Mouse (Mus musculus) neural tube, embryonic 13.5 days (tissue): Measurements from ENCODE around the gene Ecel1. TPM values are rescaled to one million over a fixed set of nuclear protein-coding genes. Genes with fewer than 3 reads are reported as not detected.

ENCODE experiments used
- ATAC-seq: fragments of 200-750 bp; cut with Nextera tagmentation; 2 replicates; pipeline ENCODE4 v1.8.0; 2017; ENCODE audit warnings: low read depth, mild to moderate bottlenecking, moderate TSS enrichment, moderate library complexity
- H3K27ac ChIP-seq: fragments of 300-500 bp; sonication (generic); replicated peaks from 2 replicates; pipeline ENCODE4 v1.5.1; 2015; ENCODE audit warnings: moderate library complexity, mild to moderate bottlenecking, inconsistent platforms
- H3K27me3 ChIP-seq: fragments of 300-500 bp; sonication (generic); 2 replicates; pipeline ENCODE4 v1.6.1; 2015; ENCODE audit warnings: mild to moderate bottlenecking, inconsistent platforms
- H3K36me3 ChIP-seq: fragments of 300-500 bp; sonication (generic); 2 replicates; pipeline ENCODE4 v1.6.1; 2015; ENCODE audit warnings: mild to moderate bottlenecking, inconsistent platforms
- H3K4me1 ChIP-seq: fragments of 300-500 bp; sonication (generic); replicated peaks from 2 replicates; pipeline ENCODE4 v1.6.1; 2015; ENCODE audit warnings: inconsistent platforms
- H3K4me2 ChIP-seq: fragments of 300-500 bp; sonication (generic); 2 replicates; pipeline ENCODE4 v1.6.1; 2015; ENCODE audit warnings: inconsistent platforms, mild to moderate bottlenecking, moderate library complexity
- H3K4me3 ChIP-seq: fragments of 300-500 bp; sonication (generic); 2 replicates; pipeline ENCODE4 v1.5.1; 2015; ENCODE audit warnings: mild to moderate bottlenecking, inconsistent platforms
- H3K9ac ChIP-seq: fragments of 300-500 bp; sonication (generic); 2 replicates; pipeline ENCODE4 v1.6.1; 2015; ENCODE audit warnings: moderate library complexity, mild to moderate bottlenecking, inconsistent platforms
- H3K9me3 ChIP-seq: fragments of 300-500 bp; sonication (generic); 2 replicates; pipeline ENCODE4 v1.6.1; 2016; ENCODE audit warnings: inconsistent platforms
- WGBS: fragments of 180-500 bp; shearing (Covaris S2); methylation state at CpG from one replicate; pipeline ENCODE4 v1.1.7; 2015; 5-methylcytosine and 5-hydroxymethylcytosine counted together
- polyA plus RNA-seq: library from polyadenylated mRNA; unstranded; fragments of >200 nt; fragmentation: Nextera tagmentation; extraction: Ambion mirVana; gene quantifications from 2 replicates; pipeline ENCODE4 v1.2.1, GENCODE M21; 2015

The Ecel1 gene
- polyA plus RNA-seq, 1 experiment from 2014 or later, result 73.8 TPM

DNA sequence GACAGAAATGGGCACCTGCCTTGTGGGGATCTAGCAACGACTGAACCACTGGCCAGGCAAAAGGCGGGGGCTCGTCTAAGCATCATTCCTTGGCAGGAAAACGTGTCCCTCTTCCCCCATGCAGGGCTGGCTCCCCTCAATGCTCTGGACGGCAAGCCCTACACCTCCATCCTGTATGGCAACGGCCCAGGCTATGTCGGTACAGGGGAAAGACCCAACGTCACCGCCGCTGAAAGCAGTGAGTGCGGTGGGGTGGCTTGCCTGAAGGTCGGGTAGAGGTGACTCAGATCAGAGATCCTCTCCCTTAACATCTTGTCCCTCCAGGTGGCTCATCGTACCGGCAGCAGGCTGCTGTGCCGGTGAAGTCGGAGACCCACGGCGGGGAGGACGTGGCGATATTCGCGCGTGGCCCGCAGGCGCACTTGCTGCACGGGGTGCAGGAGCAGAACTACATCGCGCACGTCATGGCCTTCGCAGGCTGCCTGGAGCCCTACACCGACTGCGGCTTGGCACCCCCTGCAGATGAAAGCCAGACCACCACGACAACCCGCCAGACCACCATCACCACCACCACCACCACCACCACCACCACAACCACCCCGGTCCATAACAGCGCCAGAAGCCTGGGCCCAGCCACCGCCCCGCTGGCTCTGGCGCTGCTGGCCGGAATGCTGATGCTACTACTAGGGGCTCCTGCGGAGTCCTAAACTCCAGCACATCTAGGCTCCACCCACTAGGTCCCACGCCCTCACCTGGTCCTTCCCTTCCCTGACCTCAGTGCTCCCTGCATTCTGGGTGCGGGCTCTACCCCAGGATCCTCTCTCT, 28.9 kb downstream of the Ecel1 start:
- no peak; the same call in 1 of the 2 replicates for ATAC-seq
- Histone ChIP-seq H3K36me3 (no peaks in the 10 kb centered on the region), H3K4me3 (peak overlapping the region; percentile 15; the same call in 1 of the 2 replicates), H3K4me2 (peak overlapping the region; percentile 41), H3K27ac (no peak overlapping the region), H3K9me3 (no peaks in the 10 kb centered on the region), H3K4me1 (peaks cover 7% of the 10 kb centered on the region), H3K27me3 (peaks cover 39% of the 10 kb centered on the region), H3K9ac (no peak overlapping the region)
- 9% methylated on average over 42 of the region's 43 CpGs for WGBS

DNA sequence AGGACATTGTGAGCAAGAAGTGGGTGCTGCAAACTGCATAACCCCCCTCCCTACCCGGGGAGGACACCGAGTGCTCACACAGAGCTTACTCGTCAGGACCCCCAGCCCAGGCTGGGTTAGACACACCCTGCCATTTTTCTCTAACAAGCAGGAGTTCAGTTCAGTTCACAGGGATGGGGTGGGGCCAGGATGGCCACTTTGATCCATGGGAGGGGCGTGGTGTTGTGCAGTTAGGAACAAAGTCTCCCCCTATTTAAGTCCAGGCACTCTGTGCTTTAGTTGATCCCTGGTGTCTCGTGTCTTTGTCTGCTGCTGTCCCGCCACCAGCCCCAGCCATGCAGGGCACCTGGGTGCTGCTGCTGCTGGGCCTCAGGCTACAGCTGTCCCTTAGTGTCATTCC, 31.6 kb downstream of the Ecel1 start, which contains the start of gene Akp3:
TSS of gene Akp3 (plus strand) at position 301 of the 400 bp plus-strand sequence.
- ATAC-seq, result no peak
- Histone ChIP-seq H3K36me3 (no peaks in the 10 kb centered on the region), H3K4me1 (peaks cover 7% of the 10 kb centered on the region), H3K27me3 (peaks cover 39% of the 10 kb centered on the region), H3K4me3 (no peak within 1 kb of the TSS), H3K9ac (no peak within 1 kb of the TSS), H3K4me2 (no peak within 1 kb of the TSS), H3K27ac (no peak within 1 kb of the TSS), H3K9me3 (no peaks in the 10 kb centered on the region)
- 70% methylated on average over 6 of the region's 6 CpGs for WGBS

DNA sequence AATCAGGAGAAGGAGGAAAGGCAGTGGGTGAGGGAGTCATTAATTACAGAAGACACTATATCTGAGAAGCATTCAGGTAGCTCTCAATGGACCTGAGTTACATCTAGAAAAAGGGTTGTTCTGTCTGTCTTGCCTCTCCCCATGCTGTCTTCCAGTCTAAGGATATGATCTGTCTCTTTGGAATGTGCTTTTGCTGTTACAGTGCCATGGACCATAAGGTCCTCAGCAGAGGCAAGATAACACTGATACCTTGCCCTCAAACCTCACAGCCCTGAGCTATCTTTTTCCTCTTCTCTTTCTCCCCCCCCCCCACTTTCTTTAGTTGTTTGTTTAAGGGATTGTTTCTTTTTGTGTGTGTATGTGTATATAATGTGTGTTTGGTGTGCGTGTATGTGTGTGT, 41.5 kb downstream of the Ecel1 start:
- Histone ChIP-seq H3K4me3 (no peak overlapping the region), H3K36me3 (no peaks in the 10 kb centered on the region), H3K9ac (no peak overlapping the region), H3K4me2 (no peak overlapping the region), H3K27me3 (no peaks in the 10 kb centered on the region), H3K4me1 (no peaks in the 10 kb centered on the region), H3K27ac (no peak overlapping the region), H3K9me3 (no peaks in the 10 kb centered on the region)
- WGBS, result 69% methylated on average over 1 of the region's 1 CpGs
- no peak for ATAC-seq

DNA sequence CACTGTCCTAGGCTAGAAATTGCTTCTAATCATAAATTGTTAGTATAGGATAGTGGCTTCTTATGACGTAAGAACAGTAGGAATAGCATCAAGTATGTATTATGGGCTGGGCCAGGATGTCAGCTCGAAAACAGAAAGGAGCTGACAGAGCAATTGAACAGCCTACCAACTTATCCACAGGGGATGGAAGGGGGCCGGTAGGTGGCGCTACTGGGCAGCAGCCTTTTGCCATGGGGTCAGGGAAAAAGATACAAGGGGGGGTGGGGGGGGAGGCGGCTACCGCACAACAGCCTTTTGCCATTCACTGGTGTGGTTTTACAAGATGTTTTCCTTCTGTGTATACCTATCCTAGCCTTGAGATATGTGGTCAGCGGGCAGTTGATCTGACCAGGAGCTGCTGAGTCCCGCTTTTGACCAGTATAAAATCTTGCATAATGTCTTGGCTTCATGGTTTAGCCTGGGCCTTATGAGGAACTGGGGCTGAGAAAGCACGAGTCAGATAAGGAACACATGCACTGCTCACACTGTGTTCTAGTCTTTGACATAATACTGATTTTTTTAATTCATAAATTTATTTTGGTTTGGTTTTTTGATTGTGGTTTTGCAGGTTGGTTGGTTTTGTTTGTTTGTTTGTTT, 44.5 kb downstream of the Ecel1 start:
- no peaks in the 10 kb centered on the region for H3K36me3 ChIP-seq
- H3K27ac ChIP-seq, result no peak overlapping the region
- H3K4me1 ChIP-seq, result no peaks in the 10 kb centered on the region
- no peak overlapping the region for H3K9ac ChIP-seq
- no peaks in the 10 kb centered on the region for H3K9me3 ChIP-seq
- H3K4me3 ChIP-seq, result no peak overlapping the region
- H3K27me3 ChIP-seq, result no peaks in the 10 kb centered on the region
- WGBS, result 35% methylated on average over 9 of the region's 9 CpGs
- H3K4me2 ChIP-seq, result no peak overlapping the region
- no peak for ATAC-seq

DNA sequence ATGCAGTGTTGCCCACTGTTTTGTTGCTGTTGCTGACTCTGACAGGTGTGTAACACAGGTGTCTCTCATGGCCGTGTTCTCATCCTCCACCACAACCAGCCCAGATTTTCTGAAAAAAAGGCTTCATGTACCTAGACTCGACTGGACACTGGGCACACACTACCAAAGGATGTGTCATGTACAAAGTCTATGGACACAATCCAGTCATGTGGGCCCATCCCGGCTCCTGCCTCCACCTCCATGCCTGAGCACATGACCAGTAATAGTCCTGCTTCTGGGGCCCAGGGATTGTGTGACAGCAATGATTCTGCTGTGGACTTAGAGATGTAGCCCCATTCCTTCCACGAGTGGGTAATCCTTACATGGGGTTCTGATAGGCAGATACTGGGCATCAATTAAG, 47.8 kb downstream of the Ecel1 start:
- no peaks in the 10 kb centered on the region for H3K9me3 ChIP-seq
- H3K9ac ChIP-seq, result no peak overlapping the region
- no peak for ATAC-seq
- no peaks in the 10 kb centered on the region for H3K4me1 ChIP-seq
- H3K4me3 ChIP-seq, result no peak overlapping the region
- H3K27me3 ChIP-seq, result no peaks in the 10 kb centered on the region
- H3K27ac ChIP-seq, result no peak overlapping the region
- WGBS, result 91% methylated on average over 4 of the region's 4 CpGs
- H3K4me2 ChIP-seq, result no peak overlapping the region
- H3K36me3 ChIP-seq, result no peaks in the 10 kb centered on the region

DNA sequence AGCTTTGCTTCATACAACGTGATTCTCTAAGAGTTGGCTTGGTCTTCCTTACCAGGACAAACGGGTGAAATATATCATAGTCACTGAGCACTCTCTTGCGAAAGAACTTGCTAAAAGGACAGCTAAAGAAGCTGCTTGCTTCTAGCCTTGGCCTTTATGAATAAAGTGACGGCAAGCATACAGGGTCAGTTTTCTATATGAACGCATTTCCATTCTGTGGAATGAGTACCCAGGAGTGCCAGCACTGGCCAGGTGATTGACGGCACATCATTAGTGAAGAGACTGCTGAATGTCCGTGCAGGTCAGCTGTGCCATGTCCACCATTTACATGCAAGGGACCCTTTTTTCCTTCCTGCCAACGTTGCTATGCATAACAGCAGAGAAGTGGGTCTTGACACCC, 49.8 kb downstream of the Ecel1 start:
- no peaks in the 10 kb centered on the region for H3K27me3 ChIP-seq
- no peak overlapping the region for H3K9ac ChIP-seq
- no peak for ATAC-seq
- H3K4me1 ChIP-seq, result no peaks in the 10 kb centered on the region
- H3K27ac ChIP-seq, result no peak overlapping the region
- no peaks in the 10 kb centered on the region for H3K36me3 ChIP-seq
- H3K9me3 ChIP-seq, result no peaks in the 10 kb centered on the region
- WGBS, result 76% methylated on average over 8 of the region's 8 CpGs
- H3K4me3 ChIP-seq, result no peak overlapping the region
- H3K4me2 ChIP-seq, result no peak overlapping the region

DNA sequence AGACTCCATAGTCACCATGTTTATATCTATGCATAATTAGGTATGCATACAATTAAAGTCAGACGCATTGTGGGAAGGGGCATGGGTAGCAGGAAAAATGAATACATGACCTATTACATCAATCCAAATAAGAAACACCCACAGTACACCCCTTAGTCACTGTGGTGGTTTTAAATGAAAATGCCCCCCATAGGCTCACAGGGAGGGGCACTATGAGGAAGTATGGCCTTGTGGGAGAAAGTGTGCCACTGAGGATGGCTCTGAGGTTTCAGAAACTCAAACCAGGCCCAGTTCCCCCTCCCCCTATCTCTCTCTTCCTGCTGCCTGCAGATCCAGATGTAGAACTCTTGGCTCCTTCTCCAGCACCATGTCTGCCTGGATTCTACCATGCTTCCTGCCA, 52.4 kb downstream of the Ecel1 start:
- H3K27me3 ChIP-seq, result peaks cover 10% of the 10 kb centered on the region; the same call in 1 of the 2 replicates
- H3K4me1 ChIP-seq, result no peaks in the 10 kb centered on the region
- no peak overlapping the region for H3K9ac ChIP-seq
- no peak overlapping the region for H3K27ac ChIP-seq
- 77% methylated on average over 1 of the region's 1 CpGs for WGBS
- H3K36me3 ChIP-seq, result no peaks in the 10 kb centered on the region
- no peak overlapping the region for H3K4me3 ChIP-seq
- no peak overlapping the region for H3K4me2 ChIP-seq
- no peaks in the 10 kb centered on the region for H3K9me3 ChIP-seq
- no peak for ATAC-seq

DNA sequence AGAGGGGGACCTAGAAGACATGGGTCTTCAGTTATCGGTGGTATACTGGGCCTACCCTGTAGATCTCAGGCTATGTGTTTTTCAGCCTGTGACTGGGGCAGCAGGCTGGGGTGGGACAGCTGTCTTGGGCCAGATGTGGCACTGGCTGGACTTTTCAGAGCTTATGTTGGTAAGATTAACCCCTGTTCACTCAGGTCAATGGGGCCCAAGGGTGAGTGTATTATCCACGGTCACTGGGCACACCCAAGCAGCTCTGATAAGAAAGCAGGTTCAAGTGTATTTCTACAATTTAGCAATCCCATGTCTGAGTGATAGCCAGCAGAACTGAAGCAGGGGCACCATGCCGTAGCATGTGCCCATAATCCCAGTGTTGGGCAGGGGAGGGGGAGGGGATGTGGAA, 54.2 kb downstream of the Ecel1 start:
- Histone ChIP-seq H3K9me3 (no peaks in the 10 kb centered on the region), H3K4me2 (no peak overlapping the region), H3K4me3 (no peak overlapping the region), H3K9ac (no peak overlapping the region), H3K27me3 (peaks cover 18% of the 10 kb centered on the region; the same call in 1 of the 2 replicates), H3K4me1 (peaks cover 6% of the 10 kb centered on the region), H3K36me3 (no peaks in the 10 kb centered on the region), H3K27ac (no peak overlapping the region)
- WGBS, result 80% methylated on average over 3 of the region's 3 CpGs
- ATAC-seq, result no peak

DNA sequence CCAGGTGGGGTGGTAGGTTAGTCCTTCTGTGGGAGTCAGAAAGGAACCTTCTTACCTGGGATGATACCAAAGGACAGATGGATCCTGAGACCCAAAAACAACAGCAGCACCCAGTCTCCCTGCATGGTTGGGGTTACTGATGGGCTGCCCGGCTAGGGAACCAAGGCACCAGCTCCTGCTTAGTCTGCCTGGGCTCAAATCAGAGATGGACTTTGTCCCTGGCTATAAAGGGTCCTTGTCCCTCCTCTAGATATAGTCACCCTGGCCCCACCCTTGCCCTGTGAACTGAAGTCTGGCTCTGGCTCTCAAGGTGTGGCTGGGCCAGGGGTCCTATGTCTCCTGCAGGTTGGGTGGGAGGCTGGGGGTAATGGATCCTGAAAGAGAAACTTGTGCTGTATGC, 54.9 kb downstream of the Ecel1 start, which contains the start of gene Alpi:
TSS of gene Alpi (minus strand) at position 196 of the 400 bp plus-strand sequence.
- Histone ChIP-seq H3K4me2 (no peak within 1 kb of the TSS), H3K9ac (no peak within 1 kb of the TSS), H3K4me1 (peaks cover 6% of the 10 kb centered on the region), H3K27ac (no peak within 1 kb of the TSS), H3K9me3 (no peaks in the 10 kb centered on the region), H3K27me3 (peaks cover 23% of the 10 kb centered on the region; the same call in 1 of the 2 replicates), H3K36me3 (no peaks in the 10 kb centered on the region), H3K4me3 (no peak within 1 kb of the TSS)
- no peak for ATAC-seq
- WGBS, result 95% methylated on average over 1 of the region's 1 CpGs

DNA sequence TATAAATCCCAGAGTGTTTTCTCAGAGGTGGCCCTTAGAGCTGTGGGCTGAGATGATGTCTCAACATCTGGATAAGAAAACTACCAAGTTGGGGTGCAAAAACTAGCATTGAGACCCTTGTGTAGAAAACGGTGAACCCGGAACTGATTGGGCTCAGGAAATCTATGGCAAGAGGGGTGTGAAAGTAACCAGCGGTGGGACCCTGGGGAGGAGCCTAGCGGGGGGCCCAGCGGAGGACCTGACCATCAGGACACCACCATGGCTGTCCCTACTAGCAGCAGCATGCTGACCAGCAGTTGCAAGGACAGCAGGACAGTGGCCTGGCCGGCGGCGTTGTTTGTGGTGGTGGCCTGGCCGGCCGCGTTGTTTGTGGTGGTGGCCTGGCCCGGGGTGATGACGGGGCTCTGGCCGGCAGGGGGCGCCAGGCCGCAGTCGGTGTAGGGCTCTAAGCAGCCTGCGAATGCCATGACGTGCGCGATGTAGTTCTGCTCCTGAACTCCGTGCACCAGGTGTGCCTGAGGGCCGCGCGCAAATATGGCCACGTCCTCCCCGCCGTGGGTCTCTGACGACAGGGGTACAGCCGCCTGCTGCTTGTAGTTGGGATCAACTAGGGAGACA, 57.9 kb downstream of the Ecel1 start:
- Histone ChIP-seq H3K36me3 (no peaks in the 10 kb centered on the region), H3K27ac (no peak overlapping the region), H3K27me3 (peaks cover 23% of the 10 kb centered on the region; the same call in 1 of the 2 replicates), H3K9ac (no peak overlapping the region), H3K9me3 (no peaks in the 10 kb centered on the region), H3K4me1 (peaks cover 6% of the 10 kb centered on the region), H3K4me2 (peak overlapping the region; percentile 33; the same call in 1 of the 2 replicates), H3K4me3 (no peak overlapping the region)
- 12% methylated on average over 30 of the region's 30 CpGs for WGBS
- ATAC-seq, result peak; percentile 81
